Mouse (Mus musculus) ES-E14 (cell line): ENCODE results near the gene Zfp617. TPM values are rescaled to one million over a fixed set of nuclear protein-coding genes. Genes with fewer than 3 reads are reported as not detected.
"Not testable (repeated sequence)": the region's sequence is repeated elsewhere in the genome, so short reads cannot be mapped to it uniquely, and the experiment has no call there.

ENCODE experiments used
- DNase-seq: peaks from one replicate; pipeline ENCODE4 v3.0.0-alpha.2; 2013; ENCODE audit warnings: low read depth, low spot score
- H3K27ac ChIP-seq: 2 replicates; pipeline ENCODE4 v1.5.1; 2012; ENCODE audit warnings: low read depth, mild to moderate bottlenecking, low read length, moderate library complexity, mixed read lengths; ENCODE audit not compliant: poor library complexity, insufficient read depth, severe bottlenecking
- H3K36me3 ChIP-seq: 2 replicates; pipeline ENCODE4 v1.6.1; 2012; ENCODE audit warnings: mild to moderate bottlenecking, low read length, moderate library complexity, mixed read lengths; ENCODE audit not compliant: control insufficient read depth, poor library complexity, insufficient read depth, severe bottlenecking
- H3K4me1 ChIP-seq, 2 experiments: fragments of 150-350 bp in 1 of 2; sonication (generic) in 1 of 2; 2 replicates each; pipeline ENCODE4 v1.6.1; 2012; ENCODE audit warnings: low read length in 2 of 2, mild to moderate bottlenecking in 1 of 2, mixed read lengths in 1 of 2; ENCODE audit not compliant: control insufficient read depth in 2 of 2, insufficient read depth in 2 of 2, poor library complexity in 1 of 2
- H3K4me3 ChIP-seq, 2 experiments: fragments of 150-350 bp in 1 of 2; sonication (generic) in 1 of 2; 2 replicates each; pipeline ENCODE4 v1.5.1; 2012; ENCODE audit warnings: low read length in 2 of 2, low read depth in 1 of 2, mild to moderate bottlenecking in 1 of 2, mixed read lengths in 1 of 2; ENCODE audit not compliant: insufficient read depth in 1 of 2, poor library complexity in 1 of 2, severe bottlenecking in 1 of 2
- H3K9ac ChIP-seq: 2 replicates; pipeline ENCODE4 v1.6.1; 2012; ENCODE audit warnings: low read depth, mild to moderate bottlenecking, low read length, mixed read lengths; ENCODE audit not compliant: poor library complexity, insufficient read depth, severe bottlenecking
- H3K9me3 ChIP-seq: fragments of 150-350 bp; sonication (generic); 2 replicates; pipeline ENCODE4 v1.6.1; 2012; ENCODE audit warnings: low read depth, mild to moderate bottlenecking, low read length; ENCODE audit not compliant: control insufficient read depth, insufficient read depth
- CHD2 ChIP-seq: IDR thresholded peaks from 2 replicates; pipeline ENCODE4 v1.6.1; 2014; ENCODE audit warnings: mild to moderate bottlenecking, low read depth, low read length, inconsistent platforms
- HCFC1 ChIP-seq: IDR thresholded peaks from 2 replicates; pipeline ENCODE4 v1.6.1; 2012; ENCODE audit warnings: low read length, inconsistent platforms, borderline replicate concordance; ENCODE audit not compliant: insufficient read depth
- MAFK ChIP-seq: IDR thresholded peaks from 2 replicates; pipeline ENCODE4 v1.6.1; 2014; ENCODE audit warnings: mild to moderate bottlenecking, low read depth, low read length, inconsistent platforms; ENCODE audit not compliant: insufficient read depth
- ZC3H11A ChIP-seq: IDR thresholded peaks from 2 replicates; pipeline ENCODE4 v1.6.1; 2012; ENCODE audit warnings: low read depth, mild to moderate bottlenecking, inconsistent platforms, low read length, borderline replicate concordance
- ZNF384 ChIP-seq: IDR thresholded peaks from 2 replicates; pipeline ENCODE4 v1.6.1; 2012; ENCODE audit warnings: low read depth, low read length, inconsistent platforms
- in situ Hi-C, 2 experiments: fragments of 600-800 bp; cut with MboI; formaldehyde crosslinking; loops; one replicate each; pipeline ENCODE4 v1.15.1; 2025; ENCODE audit warnings: low sequenced_read_pairs in 2 of 2, inconsistent platforms in 1 of 2; ENCODE audit not compliant: unreplicated experiment in 2 of 2
- total RNA-seq: library from RNA; depleted of rRNA; stranded (reverse); fragments of 300-350 nt; gene quantifications from 2 replicates; pipeline ENCODE4 v1.2.3, GENCODE M21; 2012

The Zfp617 gene
- total RNA-seq, 1 experiment: 16.0 TPM

DNA sequence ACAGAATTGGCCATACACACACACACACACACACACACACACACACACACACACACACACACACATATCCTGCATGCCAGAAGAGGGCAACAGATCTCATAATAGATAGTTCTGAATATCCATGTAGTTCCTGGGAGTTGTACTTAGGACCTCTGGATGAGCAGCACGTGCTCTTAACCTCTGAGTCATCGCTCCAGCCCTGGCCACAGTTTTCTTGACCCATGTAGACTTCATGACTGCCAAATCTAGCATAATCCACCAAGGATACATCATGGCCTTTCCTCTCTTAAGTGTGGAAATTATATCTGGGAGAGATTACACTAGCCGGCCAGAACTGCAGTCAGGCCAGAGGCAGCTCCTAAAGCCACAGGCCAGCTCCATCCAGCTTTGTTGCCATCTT, 18.1 kb downstream of the Zfp617 start:
- TF ChIP-seq CHD2: no peak
- TF ChIP-seq ZC3H11A: no peak
- no peak for TF ChIP-seq ZNF384
- TF ChIP-seq MAFK: no peak
- TF ChIP-seq HCFC1: no peak
- no peak for DNase-seq
- Histone ChIP-seq H3K9me3 (no peaks in the 10 kb centered on the region), H3K36me3 (peaks cover 9% of the 10 kb centered on the region), H3K4me1 (no peaks in the 10 kb centered on the region; a peak in 1 of 4 replicates), H3K4me3 (no peak overlapping the region), H3K9ac (no peak overlapping the region), H3K27ac (no peak overlapping the region)
- in situ Hi-C loops: no loop called here

DNA sequence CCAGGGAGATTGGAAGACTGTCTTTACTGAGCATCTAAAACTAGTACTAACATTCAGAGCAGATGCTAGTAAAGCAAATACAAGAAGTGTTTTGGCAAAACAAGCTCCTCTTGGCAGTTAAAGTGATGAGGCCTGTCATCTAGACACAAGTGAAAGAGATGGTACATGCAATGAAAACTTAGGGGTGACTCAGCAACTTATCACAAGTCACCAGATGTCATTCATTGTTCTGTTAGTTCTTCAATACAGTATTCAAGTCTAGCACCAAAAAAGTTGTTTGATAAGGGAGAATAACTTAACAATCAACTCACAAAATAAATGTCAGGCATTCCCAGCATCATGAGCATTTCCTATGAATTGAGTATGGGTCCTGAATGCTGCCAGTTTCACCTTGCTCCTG, 19.3 kb downstream of the Zfp617 start:
- no peak for TF ChIP-seq MAFK
- TF ChIP-seq HCFC1: no peak
- H3K9me3 ChIP-seq: no peaks in the 10 kb centered on the region
- no peak overlapping the region for H3K4me3 ChIP-seq
- in situ Hi-C loops: no loop called here
- no peak overlapping the region for H3K9ac ChIP-seq
- no peak overlapping the region for H3K27ac ChIP-seq
- H3K36me3 ChIP-seq: peaks cover 9% of the 10 kb centered on the region
- DNase-seq: no peak
- H3K4me1 ChIP-seq: no peaks in the 10 kb centered on the region; a peak in 1 of 4 replicates

DNA sequence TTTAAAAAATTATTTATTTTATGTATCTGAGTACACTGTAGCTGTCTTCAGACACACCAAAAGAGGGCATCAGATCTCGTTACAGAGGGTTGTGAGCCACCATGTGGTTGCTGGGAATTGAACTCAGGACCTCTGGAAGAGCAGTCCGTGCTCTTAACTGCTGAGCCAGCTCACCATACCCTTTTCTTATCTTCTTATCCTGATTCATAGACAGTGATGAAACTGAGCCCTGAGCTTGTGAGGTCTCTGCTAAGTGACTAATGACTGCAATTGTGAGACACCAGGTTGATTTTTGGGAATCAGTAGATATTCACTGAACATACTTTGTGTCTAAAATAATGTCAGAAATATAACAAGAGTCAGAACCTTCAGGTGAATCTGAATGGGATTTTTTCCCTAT, 29.6 kb downstream of the Zfp617 start:
- H3K9me3 ChIP-seq, H3K27ac ChIP-seq, H3K9ac ChIP-seq, H3K4me3 ChIP-seq, H3K36me3 ChIP-seq, H3K4me1 ChIP-seq, DNase-seq, in situ Hi-C loops: not testable (repeated sequence)

- DNase-seq: no peak
- Histone ChIP-seq H3K36me3 (no peaks in the 10 kb centered on the region), H3K4me1 (no peaks in the 10 kb centered on the region), H3K9me3 (peaks cover 2% of the 10 kb centered on the region; the same call in 1 of the 2 replicates), H3K9ac (no peak overlapping the region), H3K4me3 (no peak overlapping the region), H3K27ac (no peak overlapping the region)
- TF ChIP-seq MAFK (no peak), CHD2 (no peak), ZNF384 (no peak), ZC3H11A (no peak), HCFC1 (no peak)
- in situ Hi-C loops: no loop called here
Measured at GRCm38 (mm10) chr8:71940293-71941208, 32.1 kb downstream of the Zfp617 start.

DNA sequence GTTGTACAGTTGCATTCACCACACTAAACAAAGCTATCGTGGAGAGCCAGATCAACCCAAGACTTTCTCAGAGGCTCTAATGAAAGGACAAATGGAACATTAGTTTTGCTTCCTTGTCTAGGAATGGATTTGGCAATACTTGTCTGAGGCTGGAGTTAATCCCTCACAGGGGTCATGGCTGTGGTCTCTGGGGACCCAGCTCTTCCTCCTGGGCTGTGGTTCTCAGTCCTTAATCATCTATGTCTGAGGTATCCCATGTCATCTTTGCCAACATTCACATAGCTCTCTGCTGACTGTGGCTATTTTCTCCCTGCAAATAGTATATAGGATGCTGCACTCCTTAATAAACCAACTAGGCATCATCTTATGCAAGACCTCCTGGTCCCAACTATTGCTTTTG, 33.3 kb downstream of the Zfp617 start:
- H3K36me3 ChIP-seq: no peaks in the 10 kb centered on the region
- TF ChIP-seq MAFK (no peak), CHD2 (no peak), HCFC1 (no peak), ZNF384 (no peak), ZC3H11A (no peak)
- DNase-seq: no peak

More for the DNA sequence above, 33.3 kb downstream of the Zfp617 start:
- Histone ChIP-seq H3K9ac (no peak overlapping the region), H3K27ac (no peak overlapping the region), H3K9me3 (no peaks in the 10 kb centered on the region), H3K4me1 (no peaks in the 10 kb centered on the region), H3K4me3 (no peak overlapping the region)
- in situ Hi-C loops: no loop called here
